Mouse (Mus musculus) spleen, adult 2 months (tissue): ENCODE data around the gene Slc38a6.

Experiments
- CTCF ChIP-seq: fragments of 200-500 bp; IDR thresholded peaks from 2 replicates; pipeline ENCODE4 v1.5.1; 2011; ENCODE audit warnings: mild to moderate bottlenecking, inconsistent platforms; ENCODE audit not compliant: insufficient read depth, insufficient read length, insufficient replicate concordance; ENCODE audit errors: extremely low read depth
- POLR2A ChIP-seq: fragments of 200-500 bp; IDR thresholded peaks from 2 replicates; pipeline ENCODE4 v1.6.1; 2011; ENCODE audit warnings: low read depth, low read length, inconsistent platforms

DNA sequence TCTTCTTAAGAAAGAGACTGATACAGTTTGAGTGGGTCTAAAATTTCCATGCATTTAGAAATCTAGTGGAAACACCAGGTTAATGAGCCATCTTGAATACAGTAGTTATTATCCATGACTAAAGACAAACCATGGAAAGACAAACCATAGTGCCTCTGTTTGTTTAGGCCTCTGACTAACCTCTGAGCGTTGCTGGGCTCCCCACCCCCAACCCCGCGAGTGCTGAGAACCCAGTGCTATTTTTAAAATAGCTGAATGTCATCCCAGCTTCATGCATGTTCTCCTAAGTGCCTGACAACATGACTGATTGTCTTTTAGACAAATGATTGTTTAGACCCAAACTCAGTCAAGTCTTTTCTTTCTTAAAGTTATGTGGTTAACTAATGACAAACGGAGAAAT lies 39.0 kb downstream of the Slc38a6 start:
- no peak for TF ChIP-seq POLR2A
- no peak for TF ChIP-seq CTCF
